Mouse (Mus musculus): ENCODE results near the gene Zcchc24. TPM values are rescaled to one million over a fixed set of nuclear protein-coding genes. Genes with fewer than 3 reads are reported as not detected.

Gene Zcchc24
- total and polyA plus RNA-seq, 3 experiments = 19.5 to 32.6 (median 19.5) TPM

- DNase-seq = no peak
Observed at GRCm38 (mm10) chr14:25718471-25718870, 50.4 kb downstream of the Zcchc24 start.

GRCm38 (mm10) chr14:25717718-25718117, 51.1 kb downstream of the Zcchc24 start:
- no peak for DNase-seq

- no peak for DNase-seq
Observed at GRCm38 (mm10) chr14:25716528-25716927, 52.3 kb downstream of the Zcchc24 start.

- no peak for DNase-seq
Observed at GRCm38 (mm10) chr14:25713443-25713842, 55.4 kb downstream of the Zcchc24 start.

GRCm38 (mm10) chr14:25711602-25712001, 57.2 kb downstream of the Zcchc24 start:
- DNase-seq = no peak

- no peak for DNase-seq
Observed at GRCm38 (mm10) chr14:25711177-25711576, 57.7 kb downstream of the Zcchc24 start.

GRCm38 (mm10) chr14:25710681-25711080, 58.2 kb downstream of the Zcchc24 start:
- no peak for DNase-seq

GRCm38 (mm10) chr14:25710073-25710472, 58.8 kb downstream of the Zcchc24 start:
- DNase-seq = no peak

- DNase-seq = no peak
Observed at GRCm38 (mm10) chr14:25708917-25709316, 59.9 kb downstream of the Zcchc24 start.

GRCm38 (mm10) chr14:25708451-25708850, 60.4 kb downstream of the Zcchc24 start:
- peak; percentile 83 for DNase-seq

- DNase-seq = peak; percentile 68
Observed at GRCm38 (mm10) chr14:25707691-25708181, 61.1 kb downstream of the Zcchc24 start.

- DNase-seq = no peak
Observed at GRCm38 (mm10) chr14:25701986-25702385, 66.9 kb downstream of the Zcchc24 start.

GRCm38 (mm10) chr14:25696356-25696755, 72.5 kb downstream of the Zcchc24 start:
- no peak for DNase-seq

GRCm38 (mm10) chr14:25695059-25695458, 73.8 kb downstream of the Zcchc24 start:
- DNase-seq = no peak

GRCm38 (mm10) chr14:25694569-25694897, 74.3 kb downstream of the Zcchc24 start:
- no peak for DNase-seq

GRCm38 (mm10) chr14:25693888-25694568, 74.8 kb downstream of the Zcchc24 start, which contains the start of gene Ppif:
Ppif (plus strand) TSS chr14:25694154.
- peak; percentile 95 for DNase-seq

GRCm38 (mm10) chr14:25693271-25693887, 75.5 kb downstream of the Zcchc24 start:
- no peak for DNase-seq

GRCm38 (mm10) chr14:25686983-25687901, 81.6 kb downstream of the Zcchc24 start:
- no peak for DNase-seq

- DNase-seq = no peak
Observed at GRCm38 (mm10) chr14:25686216-25686945, 82.5 kb downstream of the Zcchc24 start.

GRCm38 (mm10) chr14:25682020-25682419, 86.8 kb downstream of the Zcchc24 start:
- DNase-seq = no peak

GRCm38 (mm10) chr14:25679625-25680024, 89.2 kb downstream of the Zcchc24 start:
- DNase-seq = no peak

- DNase-seq = no peak
Observed at GRCm38 (mm10) chr14:25667587-25667986, 101.3 kb downstream of the Zcchc24 start.
